Mouse (Mus musculus) adrenal gland, adult 18-20 months (tissue): ENCODE data around the gene Jarid2. TPM values are rescaled to one million over a fixed set of nuclear protein-coding genes. Genes with fewer than 3 reads are reported as not detected.

Source experiments
- DNase-seq, 2 experiments: peaks; one replicate each; pipeline ENCODE4 v3.0.0; 2021 to 2022; ENCODE audit warnings: low spot score in 2 of 2
- total RNA-seq, 2 experiments: library from RNA; stranded (reverse); gene quantifications; 1 replicate in 1 of 2; 2 replicates in 1 of 2; pipeline ENCODE4 v1.2.3; 2021

The Jarid2 gene
- total RNA-seq, 2 experiments from 2014 or later: 17.7 to 51.9 TPM

- no peak for DNase-seq
These were observed 224.4 kb downstream of the Jarid2 start for GRCm38 (mm10) chr13:44953546-44954231.

DNA sequence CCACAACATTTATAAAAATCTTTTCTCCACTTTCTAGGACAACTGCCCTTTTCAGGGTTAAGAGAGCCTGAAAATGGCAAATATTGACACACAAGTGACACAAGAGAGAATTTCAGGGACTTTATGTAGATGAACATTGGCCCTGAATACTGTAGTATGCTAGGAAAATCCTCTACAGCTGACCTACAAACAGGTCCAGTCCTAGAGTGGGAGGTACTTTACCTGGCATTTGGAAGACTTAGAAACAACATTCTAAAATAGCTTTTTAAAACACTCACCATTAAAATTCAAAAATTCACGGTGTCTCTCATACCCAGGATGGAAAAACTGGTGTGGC is 224.9 kb downstream of the Jarid2 start:
- no peak for DNase-seq

DNA sequence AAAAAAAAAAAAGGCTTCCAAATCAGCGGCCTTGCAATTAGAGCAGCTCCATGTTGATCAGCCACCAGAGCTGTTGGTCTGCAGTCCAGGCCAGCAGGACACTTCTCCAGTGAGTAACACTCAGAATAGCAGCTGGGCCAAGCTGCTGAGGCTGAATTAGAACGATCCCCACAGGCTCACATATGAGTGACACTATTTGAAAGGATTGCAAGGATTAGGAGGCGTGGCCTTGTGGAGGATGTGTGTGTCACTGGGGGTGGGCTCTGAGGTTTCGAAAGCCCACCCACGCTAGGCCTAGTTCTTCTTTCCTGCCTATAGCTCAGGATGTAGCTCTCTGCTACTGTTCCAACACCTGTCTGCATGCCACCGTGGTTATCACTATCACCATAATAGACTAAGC is 226.5 kb downstream of the Jarid2 start:
- no peak for DNase-seq

GRCm38 (mm10) chr13:44957049-44957448 is 227.8 kb downstream of the Jarid2 start:
- no peak for DNase-seq

DNA sequence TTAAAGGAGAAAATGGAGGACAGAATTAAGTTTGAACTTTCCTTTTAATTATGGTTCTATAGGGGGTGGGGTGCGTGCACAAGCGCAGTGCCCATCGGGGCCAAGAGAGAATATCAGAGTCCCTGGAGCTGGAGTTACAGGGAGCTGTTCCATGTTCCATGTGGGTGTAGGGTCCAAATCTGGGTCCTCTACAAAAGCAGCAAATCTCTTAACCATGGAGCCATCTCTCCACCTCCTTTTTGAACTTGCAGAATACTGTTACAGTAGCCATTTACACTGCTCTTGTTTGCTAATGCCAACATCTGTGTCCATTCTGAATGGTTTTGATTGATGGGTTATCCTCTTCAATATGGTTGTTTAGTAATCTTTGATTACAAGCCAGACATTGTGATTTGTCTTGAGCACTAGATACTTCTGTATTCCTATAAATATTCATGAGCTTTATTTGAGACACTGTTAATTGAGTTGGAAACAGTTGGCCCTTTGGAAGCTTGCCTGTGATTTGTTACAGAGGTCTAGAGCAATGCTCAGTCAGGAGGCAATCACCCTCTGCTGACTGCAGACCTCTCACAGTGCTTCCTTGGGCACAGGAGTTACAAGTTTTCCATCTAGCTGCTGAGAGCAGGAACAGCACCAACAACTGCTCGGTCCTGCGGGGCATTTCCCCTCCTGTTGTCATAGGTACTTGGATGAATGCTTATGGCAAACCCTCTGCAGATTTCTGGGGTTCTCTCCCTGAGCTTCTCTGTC is 231.4 kb downstream of the Jarid2 start:
- DNase-seq: no peak
